ENCODE assay signal across 9 mouse cellular contexts in genomic region chrX:64277991-64278301, GRCm38 (mm10). TPM values are rescaled to one million over a fixed set of nuclear protein-coding genes. Genes with fewer than 3 reads are reported as not detected.
DNase-seq lines count a peak whose midpoint lies in the region; ATAC-seq and TF ChIP-seq lines count a peak whose summit lies in the region.
"Had no signal": no experiment of that assay in that cellular context is flagged by ENCODE, and none has a peak within 500 bp of the region (broad histone marks: within the 10 kb centered on the region; RNA-seq: fewer than 3 reads in every experiment).

No protein-coding gene starts in this region.

- intact Hi-C loops in heart, postnatal 14 days (cut with DNase I): no loop called here

- WGBS in heart, embryonic 15.5 days: 11% methylated on average over 6 of the region's 6 CpGs
- 22% methylated on average over 6 of the region's 6 CpGs for WGBS in hindbrain, embryonic 10.5 days
- WGBS in midbrain, postnatal 0 days: 24% methylated on average over 6 of the region's 6 CpGs
- 22% methylated on average over 6 of the region's 6 CpGs for WGBS in liver, postnatal 0 days (ENCODE audit: insufficient replicate concordance)

- H3K27me3 ChIP-seq in heart, embryonic 15.5 days: no peaks in the 10 kb centered on the region
- no peaks in the 10 kb centered on the region for H3K27me3 ChIP-seq in hindbrain, embryonic 10.5 days (ENCODE audit: insufficient read depth, poor library complexity, severe bottlenecking)
- H3K27me3 ChIP-seq in midbrain, postnatal 0 days (ENCODE audit: insufficient read depth, low read length): no peaks in the 10 kb centered on the region
- no peaks in the 10 kb centered on the region for H3K27me3 ChIP-seq in liver, postnatal 0 days (ENCODE audit: insufficient read depth, low read length)

- TF ChIP-seq EP300 in liver, postnatal 0 days (IDR thresholded peaks at IDR 0.05; ENCODE audit: low read depth): no peak

- no peak overlapping the region for H3K27ac ChIP-seq in heart, embryonic 15.5 days
- H3K27ac ChIP-seq in hindbrain, embryonic 10.5 days: no peak overlapping the region
- no peak overlapping the region for H3K27ac ChIP-seq in midbrain, postnatal 0 days (ENCODE audit: low read depth, low read length)
- no peak overlapping the region for H3K27ac ChIP-seq in liver, postnatal 0 days (ENCODE audit: low read depth)

- H3K36me3 ChIP-seq in heart, embryonic 15.5 days: no peaks in the 10 kb centered on the region
- H3K36me3 ChIP-seq in hindbrain, embryonic 10.5 days: no peaks in the 10 kb centered on the region
- H3K36me3 ChIP-seq in midbrain, postnatal 0 days (ENCODE audit: insufficient read depth, low read length): no peaks in the 10 kb centered on the region
- no peaks in the 10 kb centered on the region for H3K36me3 ChIP-seq in liver, postnatal 0 days (replicated peaks; ENCODE audit: insufficient read depth, low read length)

- H3K4me2 ChIP-seq in heart, embryonic 15.5 days: peak overlapping the region; percentile 67
- peak overlapping the region; percentile 46 for H3K4me2 ChIP-seq in midbrain, postnatal 0 days (ENCODE audit: low read depth, low read length, poor library complexity, severe bottlenecking)
- H3K4me2 ChIP-seq in liver, postnatal 0 days (ENCODE audit: low read depth, low read length): no peak overlapping the region

- ATAC-seq in heart, embryonic 15.5 days (replicated peaks; ENCODE audit: insufficient number of reproducible peaks, insufficient read depth, low FRiP score, low read depth): no peak
- no peak; the same call in 1 of the 2 replicates for ATAC-seq in midbrain, postnatal 0 days (ENCODE audit: low FRiP score)
- ATAC-seq in liver, postnatal 0 days: no peak
- ATAC-seq in megakaryocyte-erythroid progenitor cell, adult 5-6 weeks (replicated peaks; ENCODE audit: low FRiP score, low TSS enrichment, poor library complexity, severe bottlenecking): no peak

- no peaks in the 10 kb centered on the region for H3K9me3 ChIP-seq in heart, embryonic 15.5 days (replicated peaks)
- H3K9me3 ChIP-seq in hindbrain, embryonic 10.5 days: no peaks in the 10 kb centered on the region
- H3K9me3 ChIP-seq in midbrain, postnatal 0 days (ENCODE audit: low read length): no peaks in the 10 kb centered on the region
- no peaks in the 10 kb centered on the region for H3K9me3 ChIP-seq in liver, postnatal 0 days (ENCODE audit: low read length)

- no peak for TF ChIP-seq CTCF in midbrain, postnatal 0 days (IDR thresholded peaks at IDR 0.05)
- no peak for TF ChIP-seq CTCF in liver, postnatal 0 days (IDR thresholded peaks at IDR 0.05; ENCODE audit: low read depth)

- DNase-seq in heart, postnatal 14 days: no peak
- DNase-seq in embryo, embryonic 10.5 days (ENCODE audit: low spot score): peak; percentile 48
- DNase-seq in hindbrain, embryonic 10.5 days (ENCODE audit: low spot score): peak; percentile 27
- DNase-seq in midbrain, postnatal 0 days (ENCODE audit: low spot score): peak; percentile 46
- DNase-seq in liver, postnatal 0 days: no peak
- DNase-seq in yolk sac, embryonic 10.5 days (ENCODE audit: low spot score): no peak

- peak overlapping the region; percentile 60 for H3K4me3 ChIP-seq in heart, embryonic 15.5 days
- peak overlapping the region; percentile 58 for H3K4me3 ChIP-seq in hindbrain, embryonic 10.5 days
- H3K4me3 ChIP-seq in midbrain, postnatal 0 days (ENCODE audit: low read depth, low read length): peak overlapping the region; percentile 41
- H3K4me3 ChIP-seq in liver, postnatal 0 days (ENCODE audit: low read depth, low read length): no peak overlapping the region

- H3K4me1 ChIP-seq in heart, embryonic 15.5 days (replicated peaks): no peaks in the 10 kb centered on the region
- H3K4me1 ChIP-seq in hindbrain, embryonic 10.5 days (replicated peaks): no peaks in the 10 kb centered on the region
- no peaks in the 10 kb centered on the region for H3K4me1 ChIP-seq in midbrain, postnatal 0 days (ENCODE audit: insufficient read depth, low read length)
- no peaks in the 10 kb centered on the region for H3K4me1 ChIP-seq in liver, postnatal 0 days (ENCODE audit: insufficient read depth)

- no peak overlapping the region for H3K9ac ChIP-seq in heart, embryonic 15.5 days
- H3K9ac ChIP-seq in midbrain, postnatal 0 days (replicated peaks; ENCODE audit: low read length, poor library complexity, severe bottlenecking): no peak overlapping the region
- no peak overlapping the region for H3K9ac ChIP-seq in liver, postnatal 0 days (replicated peaks)

RNA-seq across cellular contexts. Expression of gene Slitrk4, which starts 1.1 kb away (rescaled TPM):
- 9.2 and 9.9 TPM in 2 replicates for polyA plus RNA-seq in heart, embryonic 15.5 days (2015; fragmentation: Nextera tagmentation; extraction: Ambion mirVana)
- 1 to 10 TPM in 1 of 2 experiments, under 1 TPM in 1; 0.91 to 2.0 TPM for total RNA-seq in heart, postnatal 14 days (2021)
- 1.9 and 2.2 TPM in 2 replicates for polyA plus RNA-seq in hindbrain, embryonic 10.5 days (2016; fragmentation: Nextera tagmentation; extraction: Ambion mirVana)
- 23.5 and 27.8 TPM in 2 replicates for total RNA-seq in midbrain, postnatal 0 days (2014; rRNA removed)
- 23.5 and 24.6 TPM in 2 replicates for polyA plus RNA-seq in midbrain, postnatal 0 days (2015; fragmentation: Nextera tagmentation; extraction: Ambion mirVana)
- 0.02 and 0.05 TPM in 2 replicates for polyA plus RNA-seq in liver, postnatal 0 days (2015; fragmentation: Nextera tagmentation; extraction: Ambion mirVana)
- not detected in 2 replicates for total RNA-seq in megakaryocyte-erythroid progenitor cell, adult 5-6 weeks (2014; fragmentation: Nextera tagmentation)
- not detected in 2 replicates for total RNA-seq in megakaryocyte-erythroid progenitor cell, adult 5-6 weeks (2017)
- total RNA-seq: neutrophil, adult 5-6 weeks had no signal

Comparison
In these comparisons a context has a peak if more than half of its experiments do, and no peak if none do; other contexts are left out.
1. DNase-seq: peak in embryo, embryonic 10.5 days (single experiment), hindbrain, embryonic 10.5 days (single experiment) and midbrain, postnatal 0 days (single experiment); none in heart, postnatal 14 days (0 of 2), liver, postnatal 0 days (single experiment) and yolk sac, embryonic 10.5 days (single experiment).